Mouse (Mus musculus): Measurements from ENCODE around the gene Ankrd55. TPM values are rescaled to one million over a fixed set of nuclear protein-coding genes. Genes with fewer than 3 reads are reported as not detected.

The Ankrd55 gene
- polyA plus RNA-seq, 1 experiment, result 0.27 TPM

- TF ChIP-seq CTCF (IDR thresholded peaks at IDR 0.05; ENCODE audit: extremely low read depth, insufficient read length, insufficient replicate concordance, low read depth, low read length) (no peak), POLR2A (IDR thresholded peaks at IDR 0.05; ENCODE audit: low read depth, low read length) (no peak)
- 69% methylated on average over 8 of the region's 8 CpGs for WGBS
- H3K27me3 ChIP-seq (ENCODE audit: control insufficient read depth, insufficient read depth, low read length), result no peaks in the 10 kb centered on the region
- H3K4me1 ChIP-seq (ENCODE audit: control insufficient read depth, insufficient read depth, insufficient read length, low read length), result no peaks in the 10 kb centered on the region
- H3K36me3 ChIP-seq (ENCODE audit: control insufficient read depth, insufficient read depth, low read length), result no peaks in the 10 kb centered on the region
- H3K4me3 ChIP-seq (ENCODE audit: low read depth, low read length), result no peak overlapping the region
- no peak overlapping the region for H3K27ac ChIP-seq (ENCODE audit: insufficient read depth, low read depth, low read length)
Observed at GRCm38 (mm10) chr13:112254116-112254515, 34.1 kb upstream of the Ankrd55 start.

GRCm38 (mm10) chr13:112255862-112256261 is 32.4 kb upstream of the Ankrd55 start:
- no peaks in the 10 kb centered on the region for H3K36me3 ChIP-seq (ENCODE audit: control insufficient read depth, insufficient read depth, low read length)
- no peaks in the 10 kb centered on the region for H3K27me3 ChIP-seq (ENCODE audit: control insufficient read depth, insufficient read depth, low read length)
- H3K4me1 ChIP-seq (ENCODE audit: control insufficient read depth, insufficient read depth, insufficient read length, low read length), result no peaks in the 10 kb centered on the region
- 75% methylated on average over 5 of the region's 5 CpGs for whole genome bisulfite sequencing
- H3K27ac ChIP-seq (ENCODE audit: insufficient read depth, low read depth, low read length), result no peak overlapping the region
- H3K4me3 ChIP-seq (ENCODE audit: low read depth, low read length), result no peak overlapping the region
- TF ChIP-seq CTCF (IDR thresholded peaks at IDR 0.05; ENCODE audit: extremely low read depth, insufficient read length, insufficient replicate concordance, low read depth, low read length) (no peak), POLR2A (IDR thresholded peaks at IDR 0.05; ENCODE audit: low read depth, low read length) (no peak)

DNA sequence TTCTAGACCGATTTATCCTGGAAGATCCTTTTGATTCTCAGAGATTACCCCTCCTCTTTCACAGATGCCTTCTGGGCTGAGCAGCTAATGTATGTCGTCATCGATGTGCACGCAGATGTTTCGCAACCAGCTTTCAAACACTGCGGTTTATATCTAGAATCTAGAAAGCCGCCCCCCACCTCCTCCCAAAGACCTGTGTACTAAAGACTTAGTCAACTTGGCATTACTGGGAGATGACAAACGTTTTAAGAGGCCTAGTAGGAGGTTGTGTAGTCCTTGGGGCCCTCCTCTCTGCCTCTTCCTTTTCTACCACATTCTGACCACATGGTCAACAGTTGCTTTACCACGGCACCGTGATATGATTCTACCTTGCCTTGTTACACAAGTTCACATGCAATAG is 29.8 kb upstream of the Ankrd55 start:
- WGBS, result 46% methylated on average over 10 of the region's 10 CpGs
- no peaks in the 10 kb centered on the region for H3K4me1 ChIP-seq (ENCODE audit: control insufficient read depth, insufficient read depth, insufficient read length, low read length)
- no peak for TF ChIP-seq POLR2A (IDR thresholded peaks at IDR 0.05; ENCODE audit: low read depth, low read length)
- TF ChIP-seq CTCF (IDR thresholded peaks at IDR 0.05; ENCODE audit: extremely low read depth, insufficient read length, insufficient replicate concordance, low read depth, low read length), result no peak

GRCm38 (mm10) chr13:112259398-112259797 is 28.9 kb upstream of the Ankrd55 start:
- H3K27ac ChIP-seq (ENCODE audit: insufficient read depth, low read depth, low read length), result no peak overlapping the region
- H3K4me3 ChIP-seq (ENCODE audit: low read depth, low read length), result no peak overlapping the region
- peak; percentile 86; the same call in 1 of the 2 replicates for TF ChIP-seq CTCF (IDR thresholded peaks at IDR 0.05; ENCODE audit: extremely low read depth, insufficient read length, insufficient replicate concordance, low read depth, low read length)
- TF ChIP-seq POLR2A (IDR thresholded peaks at IDR 0.05; ENCODE audit: low read depth, low read length), result no peak
- H3K36me3 ChIP-seq (ENCODE audit: control insufficient read depth, insufficient read depth, low read length), result no peaks in the 10 kb centered on the region
- no peaks in the 10 kb centered on the region for H3K27me3 ChIP-seq (ENCODE audit: control insufficient read depth, insufficient read depth, low read length)
- 38% methylated on average over 2 of the region's 2 CpGs for whole genome bisulfite sequencing
- H3K4me1 ChIP-seq (ENCODE audit: control insufficient read depth, insufficient read depth, insufficient read length, low read length), result no peaks in the 10 kb centered on the region

More for the DNA sequence above, 29.8 kb upstream of the Ankrd55 start:
- no peaks in the 10 kb centered on the region for H3K27me3 ChIP-seq (ENCODE audit: control insufficient read depth, insufficient read depth, low read length)
- H3K27ac ChIP-seq (ENCODE audit: insufficient read depth, low read depth, low read length), result no peak overlapping the region
- H3K4me3 ChIP-seq (ENCODE audit: low read depth, low read length), result no peak overlapping the region
- H3K36me3 ChIP-seq (ENCODE audit: control insufficient read depth, insufficient read depth, low read length), result no peaks in the 10 kb centered on the region

DNA sequence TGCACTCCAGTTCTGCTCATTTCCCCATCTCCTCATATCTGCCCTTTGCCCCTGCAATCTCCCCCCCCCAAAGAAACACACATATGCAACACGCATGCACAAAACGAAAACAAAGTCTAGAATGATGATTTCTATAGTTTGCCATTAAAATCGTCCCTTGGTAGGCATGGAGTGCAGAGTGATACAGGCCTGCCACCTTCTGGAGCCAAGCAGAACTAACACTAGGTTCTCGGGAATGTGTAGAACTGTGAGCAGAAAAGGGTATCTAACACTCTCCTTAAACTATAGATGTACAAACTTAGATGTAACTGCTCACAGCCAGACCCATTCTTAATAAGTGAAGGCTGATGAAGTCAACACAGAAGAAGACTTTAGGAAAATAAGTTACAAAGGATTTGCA is 23.6 kb upstream of the Ankrd55 start:
- no peak overlapping the region for H3K4me3 ChIP-seq (ENCODE audit: low read depth, low read length)
- TF ChIP-seq POLR2A (IDR thresholded peaks at IDR 0.05; ENCODE audit: low read depth, low read length) (no peak), CTCF (IDR thresholded peaks at IDR 0.05; ENCODE audit: extremely low read depth, insufficient read length, insufficient replicate concordance, low read depth, low read length) (peak; percentile 35; the same call in 1 of the 2 replicates)
- H3K4me1 ChIP-seq (ENCODE audit: control insufficient read depth, insufficient read depth, insufficient read length, low read length), result no peaks in the 10 kb centered on the region
- H3K27me3 ChIP-seq (ENCODE audit: control insufficient read depth, insufficient read depth, low read length), result no peaks in the 10 kb centered on the region
- no peaks in the 10 kb centered on the region for H3K36me3 ChIP-seq (ENCODE audit: control insufficient read depth, insufficient read depth, low read length)
- H3K27ac ChIP-seq (ENCODE audit: insufficient read depth, low read depth, low read length), result no peak overlapping the region
- WGBS, result 6% methylated on average over 4 of the region's 4 CpGs

DNA sequence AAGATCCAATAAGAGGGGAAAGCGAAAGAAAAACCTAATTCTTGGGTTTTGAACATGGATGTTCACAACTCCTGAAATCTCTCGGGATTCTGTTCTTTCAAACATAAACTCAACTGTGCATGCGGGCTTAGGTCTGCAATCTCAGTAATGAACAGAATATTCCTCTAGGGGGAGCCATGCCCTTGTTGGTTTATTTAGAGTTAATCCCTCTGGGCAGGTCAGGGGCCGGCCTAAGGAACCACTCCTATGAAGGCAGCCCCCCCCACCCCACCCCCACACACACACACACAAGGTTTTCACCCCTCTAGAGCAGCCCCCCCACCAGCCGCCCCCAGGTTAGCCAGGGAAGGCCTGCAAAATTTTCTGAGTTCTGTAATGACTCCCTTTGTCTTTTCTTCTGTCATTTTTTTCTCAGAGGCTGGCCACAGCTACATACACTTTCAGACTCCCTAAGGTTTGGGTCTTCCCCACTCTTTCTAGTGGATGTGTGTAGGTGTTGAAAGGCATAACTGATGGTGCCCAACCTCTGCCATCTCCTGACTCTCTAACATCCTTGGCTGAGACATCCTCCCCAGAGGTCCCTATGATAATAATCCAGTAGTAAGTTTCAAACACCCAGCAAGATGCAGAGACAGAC is 16.2 kb upstream of the Ankrd55 start:
- no peaks in the 10 kb centered on the region for H3K4me1 ChIP-seq (ENCODE audit: control insufficient read depth, insufficient read depth, insufficient read length, low read length)
- whole genome bisulfite sequencing, result 41% methylated on average over 5 of the region's 5 CpGs
- TF ChIP-seq POLR2A (IDR thresholded peaks at IDR 0.05; ENCODE audit: low read depth, low read length) (no peak), CTCF (IDR thresholded peaks at IDR 0.05; ENCODE audit: extremely low read depth, insufficient read length, insufficient replicate concordance, low read depth, low read length) (peak; percentile 29; the same call in 1 of the 2 replicates)
- H3K27ac ChIP-seq (ENCODE audit: insufficient read depth, low read depth, low read length), result no peak overlapping the region
- no peak overlapping the region for H3K4me3 ChIP-seq (ENCODE audit: low read depth, low read length)
- no peaks in the 10 kb centered on the region for H3K36me3 ChIP-seq (ENCODE audit: control insufficient read depth, insufficient read depth, low read length)
- H3K27me3 ChIP-seq (ENCODE audit: control insufficient read depth, insufficient read depth, low read length), result no peaks in the 10 kb centered on the region

DNA sequence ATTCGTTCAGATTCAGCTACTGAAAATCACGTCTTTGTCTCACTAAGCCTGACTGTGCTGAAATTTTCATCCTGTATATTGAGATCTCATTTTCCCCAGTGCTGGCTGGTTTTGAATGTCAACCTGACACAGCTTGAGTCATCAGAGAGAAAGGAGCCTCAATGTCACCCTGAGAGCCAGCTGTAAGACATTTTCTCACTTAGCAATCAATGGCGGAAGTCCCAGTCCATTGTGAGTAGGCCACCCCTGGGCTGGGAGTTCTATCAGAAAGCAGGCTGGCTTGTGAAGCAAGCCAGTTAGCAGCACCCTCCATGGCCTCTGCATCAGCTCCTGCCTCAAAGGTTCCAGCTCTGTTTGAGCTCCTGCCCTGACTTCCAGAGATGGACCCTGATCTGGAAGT is 13.6 kb upstream of the Ankrd55 start:
- Histone ChIP-seq H3K4me1 (ENCODE audit: control insufficient read depth, insufficient read depth, insufficient read length, low read length) (no peaks in the 10 kb centered on the region), H3K27ac (ENCODE audit: insufficient read depth, low read depth, low read length) (no peak overlapping the region), H3K4me3 (ENCODE audit: low read depth, low read length) (no peak overlapping the region), H3K36me3 (ENCODE audit: control insufficient read depth, insufficient read depth, low read length) (no peaks in the 10 kb centered on the region), H3K27me3 (ENCODE audit: control insufficient read depth, insufficient read depth, low read length) (no peaks in the 10 kb centered on the region)
- TF ChIP-seq CTCF (IDR thresholded peaks at IDR 0.05; ENCODE audit: extremely low read depth, insufficient read length, insufficient replicate concordance, low read depth, low read length) (no peak), POLR2A (IDR thresholded peaks at IDR 0.05; ENCODE audit: low read depth, low read length) (no peak)
- WGBS, result 95% methylated on average over 3 of the region's 3 CpGs
